Mouse (Mus musculus): ENCODE data around the gene AC131692.1. TPM values are rescaled to one million over a fixed set of nuclear protein-coding genes. Genes with fewer than 3 reads are reported as not detected.

The AC131692.1 gene
- total RNA-seq (2021), result not detected in 2 replicates
- long read RNA-seq, result 0 reads

GRCm38 (mm10) chr19:6094119-6094518, at the start of gene AC131692.1:
AC131692.1 (plus strand) TSS chr19:6094419.
- no peak for DNase-seq

- DNase-seq, result no peak
These were observed 48.6 kb upstream of the AC131692.1 start for GRCm38 (mm10) chr19:6045366-6046293.

- peak; percentile 89 for DNase-seq
These were observed 47.7 kb upstream of the AC131692.1 start, which contains the start of gene Syvn1 for GRCm38 (mm10) chr19:6046294-6047153. Syvn1 (plus strand) TSS chr19:6046576.

GRCm38 (mm10) chr19:6047154-6047898, 46.9 kb upstream of the AC131692.1 start:
- DNase-seq, result no peak

GRCm38 (mm10) chr19:6047899-6048166, 46.4 kb upstream of the AC131692.1 start:
- DNase-seq, result no peak

- no peak for DNase-seq
These were observed 45.4 kb upstream of the AC131692.1 start for GRCm38 (mm10) chr19:6048681-6049410.

GRCm38 (mm10) chr19:6052516-6052915, 41.7 kb upstream of the AC131692.1 start:
- DNase-seq, result peak; percentile 17

- no peak for DNase-seq
These were observed 39.9 kb upstream of the AC131692.1 start for GRCm38 (mm10) chr19:6054296-6054695.

- DNase-seq, result no peak
These were observed 37.5 kb upstream of the AC131692.1 start for GRCm38 (mm10) chr19:6056696-6057095.

- DNase-seq, result peak; percentile 99
These were observed 36.7 kb upstream of the AC131692.1 start, which contains the start of the genes Mrpl49 and Fau for GRCm38 (mm10) chr19:6057313-6058096. Mrpl49 (minus strand) TSS chr19:6057785. Fau (plus strand) TSS chr19:6057844.

- no peak for DNase-seq
These were observed 35.7 kb upstream of the AC131692.1 start for GRCm38 (mm10) chr19:6058513-6058912.

- no peak for DNase-seq
These were observed 35.3 kb upstream of the AC131692.1 start for GRCm38 (mm10) chr19:6058966-6059365.

GRCm38 (mm10) chr19:6061021-6061533, 33.1 kb upstream of the AC131692.1 start, which contains the start of gene Znhit2:
Znhit2 (plus strand) TSS chr19:6061192.
- DNase-seq, result peak; percentile 89

GRCm38 (mm10) chr19:6061641-6062302, 32.4 kb upstream of the AC131692.1 start:
- DNase-seq, result peak; percentile 34

- DNase-seq, result no peak
These were observed 31.8 kb upstream of the AC131692.1 start for GRCm38 (mm10) chr19:6062418-6062817.

- DNase-seq, result no peak
These were observed 31.1 kb upstream of the AC131692.1 start for GRCm38 (mm10) chr19:6063081-6063480.

GRCm38 (mm10) chr19:6066571-6066970, 27.6 kb upstream of the AC131692.1 start:
- DNase-seq, result no peak

GRCm38 (mm10) chr19:6067011-6067723, 27.1 kb upstream of the AC131692.1 start:
- DNase-seq, result peak; percentile 81

All from adrenal gland, postnatal 25 days (tissue).